Mouse (Mus musculus) liver, adult (tissue): Measurements from ENCODE around the gene Nfe2.

Experiments used
- GATA4 ChIP-seq: IDR thresholded peaks from 2 replicates; pipeline ENCODE4 v1.6.1; 2014; ENCODE audit warnings: mild to moderate bottlenecking, low read length; ENCODE audit not compliant: insufficient replicate concordance

The Nfe2 gene

GRCm38 (mm10) chr15:103245616-103246015 lies 12.6 kb downstream of the Nfe2 start:
- no peak for TF ChIP-seq GATA4

- TF ChIP-seq GATA4, result no peak
Measured at GRCm38 (mm10) chr15:103242885-103243284, 15.3 kb downstream of the Nfe2 start.

GRCm38 (mm10) chr15:103240160-103241028 lies 17.8 kb downstream of the Nfe2 start, which contains the start of gene Hnrnpa1:
Gene Hnrnpa1 (plus strand): TSS chr15:103240432.
- TF ChIP-seq GATA4, result peak; percentile 59; the same call in 1 of the 2 replicates

GRCm38 (mm10) chr15:103239685-103240159 lies 18.5 kb downstream of the Nfe2 start, which contains the start of gene Cbx5:
Gene Cbx5 (minus strand): TSS chr15:103239816.
- no peak for TF ChIP-seq GATA4

- no peak for TF ChIP-seq GATA4
Measured at GRCm38 (mm10) chr15:103239130-103239684, 19.0 kb downstream of the Nfe2 start.

- TF ChIP-seq GATA4, result no peak
Measured at GRCm38 (mm10) chr15:103237295-103237694, 20.9 kb downstream of the Nfe2 start.

GRCm38 (mm10) chr15:103233119-103233518 lies 25.1 kb downstream of the Nfe2 start:
- no peak for TF ChIP-seq GATA4

- TF ChIP-seq GATA4, result no peak
Measured at GRCm38 (mm10) chr15:103228904-103229303, 29.3 kb downstream of the Nfe2 start.

- TF ChIP-seq GATA4, result no peak
Measured at GRCm38 (mm10) chr15:103227572-103227971, 30.6 kb downstream of the Nfe2 start.

GRCm38 (mm10) chr15:103227022-103227421 lies 31.2 kb downstream of the Nfe2 start:
- TF ChIP-seq GATA4, result no peak

GRCm38 (mm10) chr15:103224161-103224560 lies 34.0 kb downstream of the Nfe2 start:
- no peak for TF ChIP-seq GATA4

- TF ChIP-seq GATA4, result no peak
Measured at GRCm38 (mm10) chr15:103221386-103221785, 36.8 kb downstream of the Nfe2 start.

GRCm38 (mm10) chr15:103220785-103221184 lies 37.4 kb downstream of the Nfe2 start:
- no peak for TF ChIP-seq GATA4

- no peak for TF ChIP-seq GATA4
Measured at GRCm38 (mm10) chr15:103216052-103216451, 42.2 kb downstream of the Nfe2 start.

- TF ChIP-seq GATA4, result no peak
Measured at GRCm38 (mm10) chr15:103214971-103215907, 43.0 kb downstream of the Nfe2 start.

GRCm38 (mm10) chr15:103214149-103214548 lies 44.1 kb downstream of the Nfe2 start:
- TF ChIP-seq GATA4, result no peak

- TF ChIP-seq GATA4, result no peak
Measured at GRCm38 (mm10) chr15:103205156-103205555, 53.0 kb downstream of the Nfe2 start.
